Mouse (Mus musculus): ENCODE measurements around the gene Inca1.

DNA sequence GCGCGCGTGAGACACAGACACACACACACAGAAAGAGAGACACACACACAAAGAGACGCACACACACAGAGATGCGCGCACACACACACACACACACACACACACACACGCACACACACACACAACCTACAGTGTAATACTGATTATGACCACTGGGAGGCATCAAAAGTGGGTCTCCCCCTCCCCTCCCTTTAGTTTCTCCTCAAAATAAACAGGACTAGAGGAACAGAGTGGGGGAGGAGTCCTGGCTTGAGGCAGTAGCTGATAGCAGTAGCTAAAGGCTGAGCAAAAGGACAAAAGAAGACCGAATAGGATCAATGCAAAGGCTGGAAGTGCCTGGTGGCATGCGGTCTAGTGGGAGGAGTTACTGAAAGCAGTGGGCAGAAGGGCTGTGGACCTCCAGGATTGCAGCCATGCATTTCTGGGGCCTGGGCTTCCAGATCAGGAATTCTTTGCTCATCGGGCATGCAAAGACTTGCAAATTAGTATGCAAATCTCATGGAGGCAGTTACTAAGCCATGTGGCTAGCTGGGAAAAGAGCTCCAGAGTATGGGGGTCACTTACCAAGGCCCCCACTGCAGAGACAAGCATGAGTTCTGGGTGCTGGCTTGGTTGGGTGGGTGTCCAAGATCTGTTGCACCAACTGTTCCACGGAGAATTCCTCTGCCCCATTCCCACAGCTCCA lies 17.9 kb downstream of the Inca1 start:
- TF ChIP-seq CTCF (IDR thresholded peaks at IDR 0.05; ENCODE audit: low read depth, low read length) (peak; percentile 26), POLR2A (IDR thresholded peaks at IDR 0.05; ENCODE audit: insufficient read depth, low read length) (no peak)
